Mouse (Mus musculus) olfactory bulb, adult 2 months (tissue): ENCODE data around the gene Ppp1r26.

Experiments
- CTCF ChIP-seq: fragments of 200-500 bp; IDR thresholded peaks from 2 replicates; pipeline ENCODE4 v1.5.1; 2012; ENCODE audit warnings: low read depth, mild to moderate bottlenecking, low read length, moderate library complexity; ENCODE audit not compliant: insufficient read depth
- POLR2A ChIP-seq: fragments of 200-500 bp; IDR thresholded peaks from 2 replicates; pipeline ENCODE4 v1.6.1; 2012; ENCODE audit warnings: mild to moderate bottlenecking, low read depth, low read length, moderate library complexity; ENCODE audit not compliant: insufficient read depth

- TF ChIP-seq CTCF: no peak
- TF ChIP-seq POLR2A: no peak
Measured at GRCm38 (mm10) chr2:28416511-28416910, 30.1 kb upstream of the Ppp1r26 start.
